Mouse (Mus musculus): ENCODE measurements around the gene Tshz2.

DNA sequence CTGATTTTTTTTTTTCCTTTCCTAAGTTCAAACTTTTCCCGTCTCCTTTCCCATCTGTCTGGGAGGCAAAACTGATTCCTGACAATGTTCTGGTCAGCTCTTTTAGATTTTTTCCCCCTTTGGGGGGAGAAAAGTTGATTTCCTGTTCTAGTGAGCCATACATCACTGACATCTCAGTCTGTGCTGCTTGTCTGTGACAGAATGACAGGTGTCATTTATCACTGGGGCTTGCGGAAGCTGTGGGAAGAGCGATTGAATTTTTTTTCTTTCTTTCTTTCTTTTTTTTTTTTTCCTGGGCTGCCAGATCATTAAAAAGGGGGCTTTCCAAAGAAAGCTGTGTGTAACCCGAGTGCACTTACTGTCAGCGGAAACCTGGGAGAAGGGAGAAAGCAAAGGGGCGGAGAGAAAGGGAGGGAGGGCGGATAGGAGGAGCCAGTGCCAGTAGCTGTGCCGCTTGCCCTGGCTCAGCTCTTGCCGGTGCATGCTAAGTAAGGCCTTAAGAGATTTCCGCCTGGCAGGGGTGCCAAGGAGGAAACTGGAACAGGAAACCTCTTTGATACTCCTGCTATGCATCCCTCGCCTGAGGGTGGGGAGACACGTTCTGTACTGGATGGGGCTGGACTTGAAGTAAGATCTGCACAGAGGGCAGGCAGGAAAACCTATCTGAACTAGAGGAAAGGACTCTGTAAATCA lies 157.8 kb downstream of the Tshz2 start:
- TF ChIP-seq POLR2A (IDR thresholded peaks at IDR 0.05; ENCODE audit: low read depth, low read length), result no peak
- TF ChIP-seq CTCF (IDR thresholded peaks at IDR 0.05; ENCODE audit: extremely low read depth, insufficient read length, insufficient replicate concordance, low read depth, low read length), result no peak

Data from small intestine, adult 2 months (tissue).